Mouse (Mus musculus): Measurements from ENCODE around the gene Dhdds.

GRCm38 (mm10) chr4:133970876-133971275 is 29.8 kb downstream of the Dhdds start:
- no peak for TF ChIP-seq FLI1 (IDR thresholded peaks at IDR 0.05; ENCODE audit: low read length)
- TF ChIP-seq GATA1 (IDR thresholded peaks at IDR 0.05; ENCODE audit: borderline replicate concordance, low read length), result no peak
